Mouse (Mus musculus) Muller cell, postnatal 12 days (primary cell): ENCODE measurements at regions not wholly inside any gene's neighbourhood (a gene's known extent, or its start where the extent isn't known, plus 50 kb on each side); places are given as distances from the start of the nearest gene placed in this dataset.
A peak's percentile ranks its signal among the peaks of the same experiment; 100 is the strongest.

ENCODE experiments used
- DNase-seq: peaks from one replicate; pipeline ENCODE4 v3.0.0-alpha.2; 2015; ENCODE audit errors: inconsistent ontology term

DNA sequence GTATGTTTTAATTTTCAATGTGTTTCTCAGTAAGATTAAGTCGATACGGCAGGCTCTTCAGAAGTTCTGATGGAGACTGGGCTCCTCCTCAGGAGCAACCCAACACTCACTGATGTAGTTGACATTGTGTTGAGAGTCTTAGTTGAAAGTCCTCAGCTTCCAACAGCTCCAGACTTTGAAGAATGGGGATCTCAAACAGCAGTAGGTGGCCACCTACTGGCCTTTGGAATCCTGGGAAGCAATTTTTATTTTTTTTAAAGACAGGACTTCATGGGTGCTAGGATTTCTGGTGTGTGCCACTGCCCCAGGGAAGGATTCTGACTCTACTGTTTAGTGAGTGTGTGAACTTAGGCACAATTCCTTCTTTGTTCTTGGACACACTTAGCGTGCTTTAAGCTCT, 225.9 kb upstream of the Tbc1d5 start:
- no peak for DNase-seq

DNA sequence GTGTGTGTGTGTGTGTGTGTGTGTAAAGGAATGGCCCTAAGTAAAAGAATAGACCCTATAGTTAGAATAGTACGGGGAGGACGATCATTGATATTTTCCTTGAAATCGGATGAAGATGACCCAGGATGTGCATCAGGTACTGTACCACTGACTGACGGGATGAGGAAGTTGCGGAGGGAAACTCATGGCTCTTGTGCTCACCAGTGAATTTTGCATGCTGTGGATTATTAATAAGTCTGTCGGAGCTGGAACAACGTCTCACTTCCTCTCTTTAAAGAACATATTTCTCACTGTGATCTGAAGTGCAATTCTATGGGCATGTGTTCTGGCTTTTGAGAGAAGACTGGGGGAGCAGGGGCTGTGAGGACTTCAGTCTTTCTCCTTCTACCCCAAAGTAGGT, 218.8 kb upstream of the Tbc1d5 start:
- no peak for DNase-seq

DNA sequence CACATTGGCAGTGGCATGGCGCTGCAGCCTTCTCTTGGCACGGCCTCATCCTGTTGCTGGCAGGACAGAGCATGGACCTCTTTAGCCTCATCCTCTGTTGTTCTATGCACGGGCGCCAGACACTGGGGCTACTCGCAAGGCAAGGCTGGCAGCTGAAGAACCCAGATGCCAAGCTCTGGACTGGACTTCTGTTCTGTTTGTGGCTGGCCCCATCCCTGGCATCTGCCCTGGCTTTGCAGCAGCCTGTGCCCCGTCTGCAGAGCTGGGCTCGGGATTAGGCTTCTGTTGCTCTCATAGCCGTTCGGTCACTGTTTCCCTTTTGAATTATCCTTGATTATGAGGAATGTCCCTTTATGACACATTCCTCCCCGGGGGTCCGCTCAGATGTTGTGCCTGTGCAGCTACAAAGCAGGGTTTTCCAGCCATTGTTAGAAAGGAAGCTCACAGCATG, 214.6 kb upstream of the Tbc1d5 start:
- DNase-seq = peak; percentile 84

DNA sequence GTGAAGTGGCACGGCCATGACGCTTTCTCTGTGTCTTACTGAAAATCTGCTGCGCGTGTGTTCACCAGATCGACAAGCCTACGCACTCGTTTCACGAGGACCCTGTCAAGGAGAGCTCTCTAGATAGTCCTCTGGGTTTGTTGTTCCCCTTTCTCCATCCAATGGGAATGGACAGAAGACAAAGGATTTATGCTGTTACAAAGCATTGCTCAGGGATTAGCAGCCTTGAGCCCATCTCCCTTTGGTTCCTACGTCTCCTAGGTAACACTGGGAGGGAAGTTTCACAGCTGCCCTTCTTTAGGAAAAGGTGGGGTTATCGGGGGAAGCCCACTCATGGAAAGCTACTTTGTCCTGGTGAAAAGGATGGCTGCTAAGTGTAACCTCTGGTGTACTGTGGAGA, 212.7 kb upstream of the Tbc1d5 start:
- DNase-seq = no peak

DNA sequence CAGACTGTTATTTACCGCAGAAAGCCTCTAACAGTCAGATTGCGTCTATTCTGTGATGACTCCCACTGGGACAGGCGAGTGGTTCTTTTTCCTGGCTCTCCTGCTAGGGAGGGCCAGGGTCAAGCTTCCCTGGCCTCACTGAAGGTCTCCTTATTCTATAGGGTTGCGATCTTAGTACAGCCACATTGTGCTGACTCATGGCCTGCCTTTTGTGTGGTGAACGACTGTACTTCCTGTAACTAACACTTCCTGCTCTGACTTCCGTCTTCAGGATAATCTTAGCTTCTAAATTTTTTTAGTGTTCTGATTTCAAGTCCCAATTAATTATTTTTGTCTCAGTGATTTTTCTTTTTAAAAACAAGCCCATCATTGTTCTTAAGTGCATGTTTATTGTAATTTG, 203.4 kb upstream of the Tbc1d5 start:
- no peak for DNase-seq

DNA sequence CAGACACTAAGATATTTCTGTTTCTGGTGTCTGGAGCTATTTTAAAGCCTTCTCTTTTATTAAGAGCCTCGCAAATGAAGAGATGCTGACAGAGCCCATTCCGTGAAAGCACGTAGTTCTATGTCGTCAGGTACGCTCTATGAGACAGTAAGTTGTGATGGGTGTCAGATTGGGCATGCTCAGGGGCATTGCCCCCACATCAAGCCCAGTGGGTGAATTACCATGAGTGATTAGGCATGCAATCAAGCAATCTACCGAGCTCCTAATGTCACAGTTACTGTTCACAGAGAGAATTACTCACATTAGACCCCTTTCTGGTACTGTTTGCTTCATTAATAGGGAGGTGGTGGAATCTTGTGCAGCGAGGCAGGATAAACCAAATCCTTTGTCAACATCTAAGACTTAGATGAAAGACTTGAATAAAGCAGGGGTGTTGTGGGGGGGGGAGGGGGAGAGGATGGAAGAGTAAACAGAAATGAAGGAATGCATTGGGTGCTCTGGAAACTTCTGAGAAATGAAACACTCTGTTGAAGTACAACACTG, 192.9 kb upstream of the Tbc1d5 start:
- no peak for DNase-seq

DNA sequence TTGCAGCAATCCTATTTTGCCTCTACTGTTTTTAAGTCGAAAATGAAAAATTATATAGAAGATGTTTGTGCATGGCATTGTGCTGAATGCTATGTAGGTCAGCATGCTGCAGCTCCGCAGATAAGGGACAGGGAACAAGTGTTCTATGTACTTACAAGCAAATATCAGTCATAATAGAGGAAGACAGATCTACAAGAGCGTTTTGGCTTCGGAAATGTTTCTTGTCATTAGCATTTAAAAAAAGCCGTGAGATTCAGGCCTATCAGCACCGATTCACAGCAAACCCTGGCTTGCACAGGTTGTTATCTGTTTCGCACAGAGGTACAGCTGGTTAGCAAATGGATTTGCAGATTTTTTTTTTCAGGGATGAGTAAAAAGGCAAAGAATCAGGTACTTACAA, 191.8 kb upstream of the Tbc1d5 start:
- no peak for DNase-seq

DNA sequence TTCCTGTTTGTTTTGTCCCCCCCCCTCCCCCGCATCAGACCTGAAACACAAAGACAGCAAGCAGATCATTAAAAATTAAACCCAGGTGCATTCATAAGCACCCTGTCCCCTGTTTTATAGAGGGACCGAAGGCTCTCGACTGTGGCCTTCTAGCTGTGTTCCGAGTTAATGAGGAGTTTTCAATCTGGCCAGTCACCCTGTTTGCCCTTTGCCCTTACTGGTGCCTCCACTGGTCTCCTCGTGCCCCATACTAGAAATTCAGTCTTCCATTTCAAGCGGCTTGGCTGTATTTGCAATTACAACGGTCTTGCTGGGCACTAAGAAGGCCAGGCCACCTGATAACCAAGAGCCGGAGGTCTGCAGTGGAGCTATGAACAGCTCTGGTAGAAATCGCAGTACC, 190.9 kb upstream of the Tbc1d5 start:
- DNase-seq = no peak

DNA sequence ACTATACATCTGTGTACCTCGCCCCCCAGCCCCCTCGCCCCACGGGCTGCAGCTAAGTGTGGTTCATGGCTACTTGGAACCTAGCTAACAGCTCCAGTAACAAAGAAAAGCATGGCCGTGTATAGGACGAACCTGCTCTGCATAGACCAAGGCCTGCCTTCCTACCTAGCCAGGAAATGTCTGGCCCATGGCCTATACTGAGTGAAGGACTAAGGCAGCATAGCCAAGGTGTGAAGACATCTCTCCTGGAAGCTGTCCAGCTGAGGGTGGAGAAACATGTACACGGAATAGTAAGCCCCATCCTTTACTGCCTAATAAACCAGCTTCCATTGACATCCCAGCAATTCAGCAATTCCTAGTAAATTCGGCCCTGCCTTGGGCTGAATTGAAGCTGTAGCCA, 183.6 kb upstream of the Tbc1d5 start:
- no peak for DNase-seq

DNA sequence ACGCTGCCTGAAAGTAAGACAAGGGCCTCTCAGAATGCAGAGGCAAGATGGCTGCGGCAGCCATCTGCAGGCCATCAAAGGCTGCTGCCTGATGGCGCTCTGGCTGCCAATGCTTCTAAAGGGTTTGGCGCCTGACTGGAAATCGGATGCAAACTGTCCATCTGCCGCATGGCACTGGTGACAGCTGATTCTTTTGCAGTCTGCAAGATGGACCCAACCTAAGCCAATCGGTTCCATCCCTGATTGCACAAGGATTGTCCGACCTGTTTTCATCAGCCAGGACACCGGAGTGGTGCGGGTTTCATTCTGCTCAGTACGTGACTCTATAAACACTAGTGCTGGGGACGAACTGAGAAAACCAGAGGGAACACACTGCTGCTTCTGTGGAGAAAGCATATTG, 183.1 kb upstream of the Tbc1d5 start:
- DNase-seq = no peak

DNA sequence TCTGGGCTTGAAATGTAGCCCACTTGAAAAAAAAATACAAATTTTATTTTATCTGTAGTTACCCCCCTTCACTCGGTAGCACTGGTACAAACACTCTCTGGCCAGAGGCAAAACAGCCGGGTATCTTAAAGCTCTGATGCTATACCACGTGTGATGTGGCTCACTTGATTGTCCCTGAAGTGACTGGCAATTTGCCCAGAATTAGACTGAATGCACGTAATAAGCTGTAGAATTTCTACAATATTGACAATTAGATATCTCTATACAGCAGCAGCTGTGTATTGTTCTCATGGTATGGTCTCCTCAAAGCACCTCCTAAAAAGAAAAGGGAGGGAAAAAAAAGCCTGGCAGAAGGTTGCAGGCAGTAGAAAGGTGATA, 179.2 kb upstream of the Tbc1d5 start:
- no peak for DNase-seq

DNA sequence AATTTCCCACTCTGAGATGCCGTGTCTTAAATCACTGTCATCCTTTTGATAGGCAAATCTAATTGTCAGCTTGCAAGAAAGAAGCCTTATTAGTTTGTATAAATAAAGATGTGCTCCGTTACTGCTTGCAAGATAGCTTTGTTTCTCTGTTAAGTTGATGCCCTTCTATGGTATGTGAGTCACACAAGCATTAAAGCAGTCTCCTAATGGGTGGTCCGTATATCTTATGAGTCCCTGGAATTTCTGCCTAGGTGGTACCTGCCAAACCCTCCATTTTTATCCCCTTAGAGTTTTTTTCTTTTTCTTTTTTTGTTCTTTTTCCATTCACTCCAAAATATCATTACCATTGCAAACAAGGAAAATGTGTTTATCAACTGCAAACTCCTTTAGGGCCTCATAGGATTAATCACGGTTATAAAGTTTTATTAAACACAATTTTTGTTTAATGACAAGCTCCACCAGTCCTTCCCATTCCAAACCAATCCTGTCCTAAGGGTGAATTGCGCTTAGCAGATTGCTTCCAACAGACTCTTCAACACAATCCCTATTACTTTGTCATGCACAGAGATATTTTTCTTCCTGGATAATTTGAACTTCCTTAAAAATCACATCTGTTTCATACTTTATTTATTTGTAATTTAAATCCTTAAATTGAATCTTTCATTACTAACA, 178.7 kb upstream of the Tbc1d5 start:
- no peak for DNase-seq

DNA sequence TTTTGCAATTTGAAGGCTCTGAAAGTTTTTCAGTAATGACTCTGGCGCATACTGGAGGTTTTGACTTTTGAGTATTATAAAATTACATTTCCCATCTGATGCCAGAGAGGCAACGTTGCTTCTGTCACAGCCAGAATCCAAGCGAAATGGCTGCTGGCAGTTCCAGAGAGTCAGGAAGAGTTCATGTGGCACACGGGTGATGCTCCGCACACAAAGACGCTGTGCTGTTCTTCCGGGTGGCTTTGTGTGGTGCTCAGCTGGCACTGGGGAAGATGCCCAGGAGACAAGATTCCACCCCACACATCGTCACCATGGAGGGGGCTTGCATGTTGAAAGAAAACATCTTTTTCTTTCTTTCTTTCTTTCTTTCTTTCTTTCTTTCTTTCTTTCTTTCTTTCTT, 177.3 kb upstream of the Tbc1d5 start:
- no peak for DNase-seq

DNA sequence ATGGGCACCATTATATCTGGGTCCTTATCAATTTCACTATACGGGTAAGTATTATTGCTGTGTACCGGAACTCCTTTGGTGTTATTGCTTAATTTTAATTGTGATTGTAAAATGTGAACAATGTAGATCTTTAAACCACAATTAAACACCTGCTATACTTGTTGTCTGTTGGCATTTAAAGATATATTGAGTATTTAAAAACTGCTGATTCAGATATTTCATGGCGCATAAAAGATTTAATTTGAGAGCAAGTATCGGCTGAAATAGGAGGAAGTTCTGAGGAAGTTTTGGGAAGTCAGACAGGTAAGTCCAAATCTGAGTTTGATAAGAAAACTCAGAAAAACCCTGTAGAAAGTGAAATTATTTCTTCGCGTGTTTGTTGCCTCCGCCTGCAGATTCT, 142.7 kb upstream of the Tbc1d5 start:
- DNase-seq = no peak

DNA sequence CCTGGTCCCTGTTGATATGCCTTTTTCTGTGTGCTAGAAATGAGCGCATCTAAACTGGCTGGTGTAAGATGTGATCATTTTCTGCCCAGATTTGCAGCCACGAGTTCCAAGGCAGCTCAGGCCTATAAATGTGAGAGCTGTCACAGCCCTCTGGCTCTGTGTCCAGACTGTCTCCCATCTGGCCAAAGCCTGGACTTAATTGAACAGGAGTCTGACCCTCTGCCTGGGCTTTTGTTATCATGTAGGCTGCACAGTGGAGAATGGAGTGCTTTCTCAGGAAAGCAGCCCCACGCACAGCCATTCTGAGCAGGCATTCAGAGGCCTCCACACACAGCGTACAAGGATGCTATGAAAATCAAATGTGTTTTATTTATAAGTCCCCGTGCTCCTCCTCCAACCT, 141.9 kb upstream of the Tbc1d5 start:
- DNase-seq = no peak

DNA sequence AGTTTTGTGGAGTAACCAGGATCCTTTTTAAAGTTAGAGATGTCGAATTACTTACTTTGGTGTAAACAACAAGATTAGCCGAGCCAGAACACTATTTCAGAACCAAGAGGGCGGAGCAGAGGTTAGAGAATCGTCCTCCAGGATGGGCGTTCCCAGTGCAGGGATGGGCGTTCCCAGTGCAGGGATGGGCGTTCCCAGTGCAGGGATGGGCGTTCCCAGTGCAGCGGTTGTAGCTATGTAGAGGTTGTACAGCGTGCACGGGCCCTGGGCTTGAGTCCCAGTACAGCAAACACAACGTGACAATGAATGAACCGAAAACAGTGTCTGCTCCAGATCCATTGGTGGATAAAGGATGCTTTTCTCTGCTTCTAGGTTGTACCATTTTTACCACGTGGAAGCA, 125.8 kb upstream of the Tbc1d5 start:
- no peak for DNase-seq

DNA sequence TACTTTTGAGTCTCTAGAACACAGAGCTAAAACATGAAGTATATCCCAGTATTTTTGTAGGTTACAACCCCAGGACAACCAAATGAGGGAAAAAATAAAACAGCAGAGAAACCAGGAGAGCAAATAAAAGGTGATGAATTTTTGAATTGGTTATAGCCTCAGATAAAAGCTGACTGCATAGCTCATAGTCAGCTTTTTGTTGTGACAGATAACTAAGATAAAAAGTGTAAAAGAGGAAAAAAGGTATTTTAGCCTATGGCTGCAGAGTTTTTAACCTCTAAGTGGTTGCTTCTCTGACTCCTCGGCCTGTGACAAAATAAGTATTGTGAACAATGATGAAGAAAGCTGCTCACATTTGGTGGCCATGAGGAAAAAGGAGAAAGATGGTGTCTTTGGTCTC, 111.6 kb upstream of the Tbc1d5 start:
- DNase-seq = no peak

DNA sequence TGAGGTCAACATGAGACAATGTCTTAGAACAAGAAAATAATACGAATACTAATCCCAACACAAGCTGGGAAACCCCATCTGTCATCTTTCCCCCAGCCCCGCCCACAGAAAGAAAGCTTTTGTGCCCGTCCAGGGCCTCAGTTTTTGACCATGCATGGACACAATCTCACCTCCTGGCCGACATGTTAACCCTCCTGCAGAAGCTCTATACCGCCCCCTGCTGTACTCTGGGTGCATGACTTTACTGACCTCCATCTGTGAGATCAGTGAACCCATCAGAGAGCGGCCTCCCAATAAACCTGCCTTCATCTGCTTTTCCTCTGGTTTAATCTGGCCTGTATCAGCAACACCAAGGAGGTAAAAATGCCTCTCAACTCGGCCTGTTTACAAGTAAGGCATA, 109.6 kb upstream of the Tbc1d5 start:
- no peak for DNase-seq

DNA sequence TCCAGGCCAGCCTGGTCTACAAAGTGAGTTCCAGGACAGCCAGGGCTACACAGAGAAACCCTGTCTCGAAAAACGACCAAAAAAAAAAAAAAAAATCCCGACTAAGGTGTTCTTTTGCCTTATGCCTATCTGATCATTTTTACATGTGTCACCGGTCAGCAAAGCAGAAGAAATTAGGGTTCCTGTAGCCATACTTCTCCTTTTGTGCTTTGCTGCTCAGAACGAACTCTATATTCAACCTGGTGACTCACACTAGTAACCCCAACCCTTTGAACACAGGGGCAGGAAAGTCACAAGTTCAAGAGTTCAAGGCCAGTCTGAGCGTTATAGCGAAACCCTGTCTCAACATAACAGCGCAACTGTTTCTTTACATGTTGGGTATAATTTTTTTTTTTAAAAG, 108.7 kb upstream of the Tbc1d5 start:
- DNase-seq = no peak

DNA sequence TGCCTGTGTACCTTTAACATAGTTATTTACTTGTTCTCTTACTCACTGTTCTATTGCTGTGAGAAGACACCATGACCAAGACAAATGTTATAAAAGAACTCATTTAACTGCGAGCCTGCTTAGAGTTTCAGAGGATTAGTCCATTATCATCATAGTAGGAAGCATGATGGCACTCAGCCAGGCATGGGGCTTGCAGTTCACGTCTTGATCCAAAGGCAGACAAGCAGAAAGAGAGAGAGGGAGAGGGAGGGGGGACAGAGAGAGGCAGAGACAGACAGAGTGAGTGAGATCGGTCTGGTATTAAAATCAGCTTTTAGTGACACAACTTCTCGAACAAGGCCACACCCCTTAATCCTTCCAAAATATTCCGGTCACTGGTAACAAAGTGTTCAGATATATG, 106.2 kb upstream of the Tbc1d5 start:
- no peak for DNase-seq

DNA sequence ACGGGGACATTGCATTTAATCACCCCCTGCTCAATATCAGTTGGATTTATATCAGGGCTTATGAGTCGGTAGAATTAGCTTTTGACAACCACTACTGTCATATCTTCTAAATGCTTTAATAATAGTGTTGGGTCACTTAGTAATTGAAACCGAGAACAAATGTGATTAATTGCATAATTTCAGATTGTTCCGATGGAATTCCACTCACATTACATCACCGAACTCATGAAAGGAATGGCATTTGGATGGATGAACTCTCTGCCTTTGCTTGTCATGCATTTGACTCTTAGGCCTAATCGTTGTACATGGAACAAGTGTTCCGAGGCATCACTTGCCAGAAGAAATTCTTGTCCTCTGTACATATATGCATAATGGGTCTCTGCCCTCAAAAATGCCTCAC, 99.6 kb upstream of the Tbc1d5 start:
- peak; percentile 91 for DNase-seq

DNA sequence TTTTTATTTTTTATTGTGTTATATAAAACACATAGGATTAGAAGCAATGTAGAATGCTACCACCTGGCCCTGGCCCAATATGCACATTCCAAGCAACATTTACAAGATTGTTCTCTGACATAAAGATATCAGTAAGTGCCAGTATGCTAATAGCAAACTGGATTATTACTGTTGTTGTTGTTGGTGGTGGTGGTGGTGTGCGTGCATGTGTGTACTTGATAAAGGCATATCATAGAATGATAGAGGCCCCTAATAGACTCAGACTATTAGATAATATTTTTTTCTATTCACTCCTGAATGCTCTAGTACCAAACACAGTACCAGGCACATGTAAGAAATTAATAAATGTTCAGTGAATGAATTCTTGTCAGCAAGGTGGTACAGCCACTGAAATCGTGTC, 98.9 kb upstream of the Tbc1d5 start:
- no peak for DNase-seq

DNA sequence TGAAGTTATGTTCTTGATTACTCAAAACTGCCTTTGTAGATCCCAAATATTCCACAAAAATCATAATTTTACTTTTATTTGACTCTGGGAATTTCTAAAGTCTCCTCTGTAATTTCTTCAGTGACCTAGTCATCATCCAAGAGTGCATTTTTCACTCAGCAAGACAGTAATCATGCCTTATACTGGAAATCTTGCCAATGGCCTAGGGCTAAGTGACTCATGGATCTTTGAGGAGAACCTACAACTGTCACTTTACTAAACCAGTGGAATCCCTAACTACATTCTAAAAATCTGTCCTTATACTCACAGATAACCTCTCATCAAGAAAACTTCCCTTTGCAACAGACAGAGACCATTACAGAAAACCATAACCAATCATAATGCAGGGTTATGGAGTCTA, 98.0 kb upstream of the Tbc1d5 start:
- peak; percentile 61 for DNase-seq

DNA sequence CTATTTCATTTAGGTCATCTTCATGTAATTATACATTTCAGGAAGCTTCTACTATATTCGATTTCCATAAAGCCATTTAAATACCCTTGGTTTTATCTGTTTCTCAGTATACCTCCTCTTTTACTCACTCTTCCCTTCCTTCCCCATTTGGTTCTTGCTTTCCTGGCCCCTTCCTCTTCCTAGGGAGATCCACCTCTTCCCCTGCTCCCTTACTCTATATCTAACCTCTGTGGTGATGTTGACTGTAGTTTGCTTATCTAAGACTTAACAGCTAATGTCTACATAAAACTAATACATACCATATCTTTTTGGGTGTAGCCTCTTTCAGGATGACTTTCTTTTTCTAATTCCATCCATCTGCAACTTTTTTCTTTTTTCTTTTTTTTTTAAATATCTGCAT, 92.9 kb upstream of the Tbc1d5 start:
- no peak for DNase-seq
